Mouse (Mus musculus) kidney, adult 2 months (tissue): ENCODE data around the gene Ran. TPM values are rescaled to one million over a fixed set of nuclear protein-coding genes. Genes with fewer than 3 reads are reported as not detected.
A peak's percentile ranks its signal among the peaks of the same experiment; 100 is the strongest.
"Not testable (repeated sequence)": the region's sequence is repeated elsewhere in the genome, so short reads cannot be mapped to it uniquely, and the experiment has no call there.

Source experiments
- DNase-seq: peaks from one replicate; pipeline ENCODE4 v3.0.0; 2021
- H3K27ac ChIP-seq: fragments of 200-500 bp; 2 replicates; pipeline ENCODE4 v1.5.1; 2012; ENCODE audit warnings: low read depth, low read length, control low read depth, inconsistent platforms; ENCODE audit not compliant: insufficient read depth
- H3K27me3 ChIP-seq: fragments of 200-500 bp; replicated peaks from 2 replicates; pipeline ENCODE4 v1.6.1; 2012; ENCODE audit warnings: mild to moderate bottlenecking, moderate library complexity, low read length, inconsistent platforms; ENCODE audit not compliant: control insufficient read depth, insufficient read depth
- H3K36me3 ChIP-seq: fragments of 200-500 bp; 2 replicates; pipeline ENCODE4 v1.6.1; 2012; ENCODE audit warnings: mild to moderate bottlenecking, moderate library complexity, low read length, inconsistent platforms; ENCODE audit not compliant: control insufficient read depth, insufficient read depth
- H3K4me1 ChIP-seq: fragments of 200-500 bp; 2 replicates; pipeline ENCODE4 v1.6.1; 2011; ENCODE audit warnings: low read length; ENCODE audit not compliant: control insufficient read depth, insufficient read depth
- H3K4me3 ChIP-seq: fragments of 200-500 bp; 2 replicates; pipeline ENCODE4 v1.5.1; 2011; ENCODE audit warnings: mild to moderate bottlenecking, low read depth, low read length, control low read depth; ENCODE audit not compliant: insufficient read depth
- CTCF ChIP-seq: fragments of 200-500 bp; conservative IDR thresholded peaks from 2 replicates; pipeline ENCODE4 v1.5.1; 2011; ENCODE audit warnings: low read depth, mild to moderate bottlenecking, control low read depth, low read length, moderate library complexity, mixed read lengths; ENCODE audit not compliant: insufficient read depth, insufficient read length
- POLR2A ChIP-seq: fragments of 200-500 bp; IDR thresholded peaks from one replicate; pipeline ENCODE4 v1.6.1; 2011; ENCODE audit warnings: low read depth, low read length, control low read depth
- whole genome bisulfite sequencing: fragments of 180-500 bp; shearing (Covaris S2); methylation state at CpG from one replicate; pipeline ENCODE4 v1.1.7; 2018; 5-methylcytosine and 5-hydroxymethylcytosine counted together
- polyA plus RNA-seq: library from polyadenylated mRNA; depleted of rRNA; stranded (reverse); fragments of >200 nt; gene quantifications from 2 replicates; pipeline ENCODE4 v1.2.3, GENCODE M21; 2012; rRNA removed

Gene Ran
- 45.6 and 48.6 TPM in 2 replicates for polyA plus RNA-seq

GRCm38 (mm10) chr5:129019497-129020299, at the start of gene Ran:
Gene Ran, plus strand, starts transcription at chr5:129020069.
- Histone ChIP-seq H3K4me3 (peak within 1 kb of the TSS; percentile 77), H3K27me3 (no peaks in the 10 kb centered on the region), H3K27ac (peak within 1 kb of the TSS; percentile 88), H3K4me1 (0 out of 2 replicates have a peak, but pooled peaks cover 4% of the 10 kb centered on the region), H3K36me3 (no peaks in the 10 kb centered on the region; the same call in 1 of the 2 replicates)
- peak; percentile 97 for DNase-seq
- TF ChIP-seq POLR2A (peak; percentile 22), CTCF (no peak)
- 1% methylated on average over 100 of the region's 102 CpGs for WGBS

DNA sequence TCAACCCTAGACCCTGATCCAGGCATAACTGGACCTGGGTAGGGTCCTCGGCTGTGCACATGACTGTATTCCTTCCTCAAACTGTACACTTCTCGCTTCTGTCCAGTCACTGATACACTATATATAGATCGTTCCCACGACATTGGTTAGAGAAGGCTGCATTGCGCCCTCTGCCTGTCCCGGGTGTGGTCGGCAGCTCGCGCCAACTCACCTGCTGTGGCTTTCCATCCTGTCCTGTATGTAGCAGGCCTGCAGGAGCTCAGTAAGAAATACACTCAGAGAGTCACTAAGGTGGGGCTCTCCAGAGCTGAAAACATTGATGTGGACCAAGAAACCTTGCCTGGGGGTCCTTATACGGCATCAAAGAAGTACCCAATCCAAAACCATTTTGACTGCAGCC, 49.0 kb upstream of the Ran start:
- DNase-seq, result no peak
- 76% methylated on average over 10 of the region's 10 CpGs for WGBS
- no peaks in the 10 kb centered on the region for H3K36me3 ChIP-seq
- H3K27me3 ChIP-seq, result no peaks in the 10 kb centered on the region
- no peak for TF ChIP-seq POLR2A
- no peak for TF ChIP-seq CTCF
- H3K27ac ChIP-seq, result no peak overlapping the region
- H3K4me3 ChIP-seq, result no peak overlapping the region
- H3K4me1 ChIP-seq, result no peaks in the 10 kb centered on the region

DNA sequence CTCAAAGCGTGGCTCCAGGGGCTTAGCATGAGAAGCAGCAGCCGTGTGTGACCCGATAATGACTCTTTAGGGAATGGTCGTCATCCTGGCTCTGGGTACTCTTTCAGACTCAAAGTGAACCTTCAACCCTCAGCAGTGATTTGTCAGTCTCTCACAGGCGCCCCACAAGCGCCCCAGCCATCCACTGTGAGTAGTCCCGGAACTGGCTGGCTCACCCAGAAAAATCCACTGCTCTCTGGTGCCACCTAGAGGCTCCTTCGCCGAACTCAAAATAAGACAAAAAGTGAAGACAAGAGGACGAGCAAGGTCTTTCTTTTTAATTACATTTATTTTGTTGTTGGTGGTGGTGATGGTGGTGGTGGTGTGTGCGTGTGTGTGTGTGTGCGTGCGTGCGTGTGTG, 48.6 kb upstream of the Ran start:
- WGBS, result 17% methylated on average over 14 of the region's 14 CpGs
- no peaks in the 10 kb centered on the region for H3K4me1 ChIP-seq
- no peak overlapping the region for H3K27ac ChIP-seq
- no peak for TF ChIP-seq POLR2A
- TF ChIP-seq CTCF, result peak; percentile 65
- no peaks in the 10 kb centered on the region for H3K27me3 ChIP-seq
- no peak overlapping the region for H3K4me3 ChIP-seq
- H3K36me3 ChIP-seq, result no peaks in the 10 kb centered on the region
- DNase-seq, result peak; percentile 55

GRCm38 (mm10) chr5:128976266-128976665, 43.6 kb upstream of the Ran start:
- 31% methylated on average over 4 of the region's 4 CpGs for WGBS
- H3K27ac ChIP-seq, result no peak overlapping the region
- H3K4me3 ChIP-seq, result no peak overlapping the region
- TF ChIP-seq CTCF, result peak; percentile 57; the same call in 1 of the 2 replicates
- no peak for TF ChIP-seq POLR2A
- peak; percentile 70 for DNase-seq
- no peaks in the 10 kb centered on the region for H3K4me1 ChIP-seq
- H3K27me3 ChIP-seq, result no peaks in the 10 kb centered on the region
- no peaks in the 10 kb centered on the region for H3K36me3 ChIP-seq

- not testable (repeated sequence) for DNase-seq, H3K36me3 ChIP-seq, H3K4me1 ChIP-seq, H3K4me3 ChIP-seq, H3K27me3 ChIP-seq, H3K27ac ChIP-seq
- WGBS, result 86% methylated on average over 1 of the region's 1 CpGs
These were observed 42.4 kb upstream of the Ran start for GRCm38 (mm10) chr5:128977466-128977865.

DNA sequence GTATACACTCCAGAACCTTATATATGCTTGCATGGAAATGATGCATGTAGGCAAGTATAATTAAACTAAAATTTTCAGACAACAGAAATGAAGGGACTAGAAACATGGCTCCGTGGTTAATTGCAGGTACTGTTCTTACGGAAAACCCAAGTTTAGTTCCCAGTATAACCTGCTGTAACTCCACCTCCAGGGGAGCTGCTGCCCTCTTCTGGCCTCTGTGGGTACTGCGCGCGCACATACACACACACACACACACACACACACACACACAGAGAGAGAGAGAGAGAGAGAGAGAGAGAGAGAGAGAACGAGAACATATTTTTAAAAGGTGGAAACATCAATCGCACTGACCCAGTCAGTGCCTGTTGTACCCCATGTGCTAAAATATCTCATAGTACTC, 40.9 kb upstream of the Ran start:
- Histone ChIP-seq H3K4me3 (no peak overlapping the region), H3K27me3 (no peaks in the 10 kb centered on the region), H3K27ac (no peak overlapping the region), H3K36me3 (no peaks in the 10 kb centered on the region), H3K4me1 (no peaks in the 10 kb centered on the region)
- no peak for TF ChIP-seq POLR2A
- no peak for TF ChIP-seq CTCF
- no peak for DNase-seq
- WGBS, result 98% methylated on average over 7 of the region's 7 CpGs

GRCm38 (mm10) chr5:128980857-128981256, 39.0 kb upstream of the Ran start:
- DNase-seq, result no peak
- H3K27me3 ChIP-seq, result no peaks in the 10 kb centered on the region
- no peaks in the 10 kb centered on the region for H3K4me1 ChIP-seq
- 77% methylated on average over 7 of the region's 7 CpGs for WGBS
- H3K36me3 ChIP-seq, result no peaks in the 10 kb centered on the region
- no peak overlapping the region for H3K4me3 ChIP-seq
- no peak overlapping the region for H3K27ac ChIP-seq
- TF ChIP-seq POLR2A, result no peak
- TF ChIP-seq CTCF, result no peak

DNA sequence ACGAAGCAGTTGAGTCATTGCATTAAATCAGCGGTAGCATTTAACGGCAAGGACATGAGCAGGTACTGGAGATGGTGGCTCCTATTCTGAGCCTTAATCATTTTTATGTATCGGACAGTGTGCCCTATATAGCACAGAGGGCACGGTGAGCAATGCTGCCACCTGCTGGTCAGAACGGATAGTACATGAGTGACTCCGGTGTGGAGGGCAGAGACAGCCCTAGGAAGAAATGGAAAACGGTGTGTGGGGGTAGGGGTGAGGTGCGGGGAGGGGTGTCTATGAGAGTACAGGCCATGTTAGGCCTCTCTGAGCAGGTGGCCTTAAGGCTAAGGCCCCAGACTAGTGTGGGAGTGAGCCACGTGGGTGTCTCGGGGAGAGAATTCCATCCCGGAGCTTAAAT, 38.3 kb upstream of the Ran start:
- no peak for TF ChIP-seq POLR2A
- TF ChIP-seq CTCF, result peak; percentile 88

More for the DNA sequence above, 38.3 kb upstream of the Ran start:
- DNase-seq, result peak; percentile 42
- Histone ChIP-seq H3K27me3 (no peaks in the 10 kb centered on the region), H3K4me1 (no peaks in the 10 kb centered on the region), H3K27ac (no peak overlapping the region), H3K36me3 (no peaks in the 10 kb centered on the region), H3K4me3 (no peak overlapping the region)
- 20% methylated on average over 12 of the region's 12 CpGs for WGBS
